Mouse (Mus musculus) heart, adult 2 months (tissue): Measurements from ENCODE around the gene Bet1l.

Source experiments
- CTCF ChIP-seq: fragments of 200-600 bp; IDR thresholded peaks from 2 replicates; pipeline ENCODE4 v1.8.1; 2022; ENCODE audit warnings: antibody characterized with exemption, mild to moderate bottlenecking, moderate library complexity
- EP300 ChIP-seq: fragments of 200-500 bp; IDR thresholded peaks from 2 replicates; pipeline ENCODE4 v1.6.1; 2011; ENCODE audit warnings: low read depth, low read length, control low read depth; ENCODE audit not compliant: insufficient read depth
- POLR2A ChIP-seq: fragments of 200-500 bp; IDR thresholded peaks from 2 replicates; pipeline ENCODE4 v1.6.1; 2011; ENCODE audit warnings: mild to moderate bottlenecking, low read depth, low read length, control low read depth; ENCODE audit not compliant: insufficient read depth

DNA sequence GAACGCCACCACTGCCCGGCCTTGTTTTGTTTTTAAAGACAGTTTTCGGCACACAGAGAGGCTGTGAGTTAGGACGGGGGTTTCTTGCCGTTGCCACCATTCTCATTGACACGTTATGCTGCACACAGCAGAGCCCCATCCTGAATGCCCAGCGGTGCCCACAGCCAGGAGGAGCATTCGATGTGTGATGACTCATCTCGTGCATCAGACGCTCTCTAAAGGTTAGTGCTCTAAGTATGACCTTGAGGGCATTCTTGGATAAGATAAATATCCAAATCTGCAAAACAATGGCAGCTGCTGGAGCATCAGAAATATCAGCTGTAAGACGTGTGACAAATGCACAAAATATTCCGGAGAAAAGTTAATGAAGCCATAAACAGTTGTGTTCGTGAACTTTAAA, 49.8 kb upstream of the Bet1l start:
- TF ChIP-seq EP300 (no peak), CTCF (no peak), POLR2A (no peak)
